Mouse (Mus musculus) MEL (cell line): ENCODE results near the gene Tfrc.

Source experiments
- CHD1 ChIP-seq: IDR thresholded peaks from 2 replicates; pipeline ENCODE4 v1.6.1; 2012; ENCODE audit warnings: low read depth, mild to moderate bottlenecking, inconsistent platforms, low read length, improper control_type of control experiment
- CTCF ChIP-seq, 3 experiments: IDR thresholded peaks in 2 of 3; conservative IDR thresholded peaks in 1 of 3; 2 replicates each; pipeline ENCODE4 v1.5.1; 2011 to 2012; ENCODE audit warnings: low read length in 3 of 3, low read depth in 2 of 3, mild to moderate bottlenecking in 2 of 3, improper control_type of control experiment in 1 of 3, inconsistent platforms in 1 of 3, mixed read lengths in 1 of 3, moderate library complexity in 1 of 3; ENCODE audit not compliant: control insufficient read depth in 1 of 3, insufficient read depth in 1 of 3, poor library complexity in 1 of 3, severe bottlenecking in 1 of 3
- ELF1 ChIP-seq: IDR thresholded peaks from 2 replicates; pipeline ENCODE4 v1.6.1; 2014; ENCODE audit warnings: low read depth, mild to moderate bottlenecking, inconsistent platforms, low read length, improper control_type of control experiment, moderate library complexity
- MYC ChIP-seq: IDR thresholded peaks from 2 replicates; pipeline ENCODE4 v1.6.1; 2011; ENCODE audit warnings: low read depth, mild to moderate bottlenecking, low read length, improper control_type of control experiment, moderate library complexity
- POLR2A ChIP-seq, 2 experiments: IDR thresholded peaks; 2 replicates each; pipeline ENCODE4 v1.6.1; 2011 to 2012; ENCODE audit warnings: low read length in 2 of 2, mild to moderate bottlenecking in 2 of 2, control low read depth in 1 of 2, improper control_type of control experiment in 1 of 2, low read depth in 1 of 2, moderate library complexity in 1 of 2; ENCODE audit not compliant: control insufficient read depth in 1 of 2, insufficient read depth in 1 of 2, poor library complexity in 1 of 2
- RCOR1 ChIP-seq: IDR thresholded peaks from 2 replicates; pipeline ENCODE4 v1.6.1; 2012; ENCODE audit warnings: low read depth, mild to moderate bottlenecking, inconsistent platforms, low read length, improper control_type of control experiment
- SIN3A ChIP-seq: IDR thresholded peaks from 2 replicates; pipeline ENCODE4 v1.6.1; 2012; ENCODE audit warnings: low read length, improper control_type of control experiment, inconsistent platforms
- TAL1 ChIP-seq: IDR thresholded peaks from 2 replicates; pipeline ENCODE4 v1.6.1; 2012; ENCODE audit warnings: mild to moderate bottlenecking, inconsistent platforms, low read length, moderate library complexity, mixed read lengths
- ZC3H11A ChIP-seq: IDR thresholded peaks from 2 replicates; pipeline ENCODE4 v1.6.1; 2012; ENCODE audit warnings: low read depth, mild to moderate bottlenecking, inconsistent platforms, low read length, improper control_type of control experiment
- ZKSCAN1 ChIP-seq: IDR thresholded peaks from 2 replicates; pipeline ENCODE4 v1.6.1; 2012; ENCODE audit warnings: low read depth, mild to moderate bottlenecking, inconsistent platforms, low read length, improper control_type of control experiment, moderate library complexity

DNA sequence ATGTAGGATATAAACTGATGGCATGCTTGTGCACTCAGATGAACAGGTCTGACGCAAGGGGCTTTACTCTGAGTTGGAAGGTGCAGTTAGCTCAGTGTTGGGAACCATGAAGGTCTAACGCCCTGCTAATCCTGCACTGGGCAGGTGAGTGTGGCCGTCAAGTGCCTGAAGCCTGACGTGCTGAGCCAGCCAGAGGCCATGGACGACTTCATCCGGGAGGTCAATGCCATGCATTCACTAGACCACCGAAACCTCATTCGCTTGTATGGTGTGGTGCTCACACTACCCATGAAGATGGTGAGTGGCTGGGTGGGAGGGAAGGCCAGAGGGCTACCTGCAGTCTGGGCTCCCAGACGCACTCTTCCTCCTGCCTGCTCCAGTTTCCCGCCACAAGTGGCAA, 60.5 kb downstream of the Tfrc start:
- TF ChIP-seq ELF1 (no peak), POLR2A (IDR thresholded peaks at IDR 0.05; ENCODE audit: control insufficient read depth in 1 of 2, insufficient read depth in 1 of 2, low read depth in 1 of 2, low read length in 2 of 2, poor library complexity in 1 of 2) (no peak), CTCF (IDR thresholded peaks at IDR 0.05 in 2 of 3, conservative IDR thresholded peaks at IDR 0.05 in 1 of 3; ENCODE audit: control insufficient read depth in 1 of 3, insufficient read depth in 1 of 3, low read depth in 2 of 3, low read length in 3 of 3, poor library complexity in 1 of 3, severe bottlenecking in 1 of 3) (no peak), SIN3A (no peak), ZKSCAN1 (no peak), MYC (no peak), ZC3H11A (no peak), RCOR1 (no peak), TAL1 (no peak), CHD1 (no peak)
